Mouse (Mus musculus) MEL (cell line): ENCODE results near the gene Adra2c. TPM values are rescaled to one million over a fixed set of nuclear protein-coding genes. Genes with fewer than 3 reads are reported as not detected.

ENCODE experiments used
- DNase-seq: peaks from one replicate; pipeline ENCODE4 v3.0.0; 2011; ENCODE audit warnings: low read depth, low spot score
- H3K27ac ChIP-seq: 2 replicates; pipeline ENCODE4 v1.5.1; 2012; ENCODE audit warnings: low read depth, mild to moderate bottlenecking, control low read depth, low read length, moderate library complexity; ENCODE audit not compliant: control insufficient read depth
- H3K27me3 ChIP-seq, 2 experiments: fragments of 150-350 bp in 1 of 2; sonication (generic) in 1 of 2; 2 replicates each; pipeline ENCODE4 v1.6.1; 2012; ENCODE audit warnings: low read length in 2 of 2, mild to moderate bottlenecking in 2 of 2, improper control_type of control experiment in 1 of 2, moderate library complexity in 1 of 2; ENCODE audit not compliant: insufficient read depth in 2 of 2, control insufficient read depth in 1 of 2
- H3K36me3 ChIP-seq, 2 experiments: 2 replicates each; pipeline ENCODE4 v1.6.1; 2012 to 2014; ENCODE audit warnings: low read length in 2 of 2, improper control_type of control experiment in 1 of 2, inconsistent platforms in 1 of 2, mild to moderate bottlenecking in 1 of 2; ENCODE audit not compliant: insufficient read depth in 2 of 2, control insufficient read depth in 1 of 2
- H3K4me1 ChIP-seq, 2 experiments: fragments of 150-350 bp in 1 of 2; sonication (generic) in 1 of 2; 2 replicates each; pipeline ENCODE4 v1.6.1; 2012; ENCODE audit warnings: low read length in 2 of 2, improper control_type of control experiment in 1 of 2, mild to moderate bottlenecking in 1 of 2; ENCODE audit not compliant: insufficient read depth in 2 of 2, control insufficient read depth in 1 of 2
- H3K4me3 ChIP-seq, 2 experiments: fragments of 150-350 bp in 1 of 2; sonication (generic) in 1 of 2; 2 replicates each; pipeline ENCODE4 v1.5.1; 2012; ENCODE audit warnings: low read depth in 2 of 2, low read length in 2 of 2, mild to moderate bottlenecking in 2 of 2, moderate library complexity in 2 of 2, control low read depth in 1 of 2, improper control_type of control experiment in 1 of 2; ENCODE audit not compliant: control insufficient read depth in 1 of 2, insufficient read depth in 1 of 2
- H3K79me2 ChIP-seq: 2 replicates; pipeline ENCODE4 v1.6.1; 2012; ENCODE audit warnings: mild to moderate bottlenecking, low read length, moderate library complexity; ENCODE audit not compliant: control insufficient read depth, poor library complexity, insufficient read depth
- H3K9ac ChIP-seq: 2 replicates; pipeline ENCODE4 v1.6.1; 2012; ENCODE audit warnings: low read depth, mild to moderate bottlenecking, control low read depth, low read length, moderate library complexity; ENCODE audit not compliant: control insufficient read depth, poor library complexity, severe bottlenecking
- H3K9me3 ChIP-seq: fragments of 150-350 bp; sonication (generic); replicated peaks from 2 replicates; pipeline ENCODE4 v1.6.1; 2012; ENCODE audit warnings: mild to moderate bottlenecking, low read length, improper control_type of control experiment, moderate library complexity; ENCODE audit not compliant: insufficient read depth
- BHLHE40 ChIP-seq: IDR thresholded peaks from 2 replicates; pipeline ENCODE4 v1.6.1; 2012; ENCODE audit warnings: low read depth, mild to moderate bottlenecking, inconsistent platforms, low read length, improper control_type of control experiment, borderline replicate concordance
- CHD1 ChIP-seq: IDR thresholded peaks from 2 replicates; pipeline ENCODE4 v1.6.1; 2012; ENCODE audit warnings: low read depth, mild to moderate bottlenecking, inconsistent platforms, low read length, improper control_type of control experiment
- CTCF ChIP-seq, 3 experiments: IDR thresholded peaks in 2 of 3; conservative IDR thresholded peaks in 1 of 3; 2 replicates each; pipeline ENCODE4 v1.5.1; 2011 to 2012; ENCODE audit warnings: low read length in 3 of 3, low read depth in 2 of 3, mild to moderate bottlenecking in 2 of 3, improper control_type of control experiment in 1 of 3, inconsistent platforms in 1 of 3, mixed read lengths in 1 of 3, moderate library complexity in 1 of 3; ENCODE audit not compliant: control insufficient read depth in 1 of 3, insufficient read depth in 1 of 3, poor library complexity in 1 of 3, severe bottlenecking in 1 of 3
- E2F4 ChIP-seq: IDR thresholded peaks from 2 replicates; pipeline ENCODE4 v1.6.1; 2011; ENCODE audit warnings: low read depth, low read length, improper control_type of control experiment, borderline replicate concordance
- ELF1 ChIP-seq: IDR thresholded peaks from 2 replicates; pipeline ENCODE4 v1.6.1; 2014; ENCODE audit warnings: low read depth, mild to moderate bottlenecking, inconsistent platforms, low read length, improper control_type of control experiment, moderate library complexity
- EP300 ChIP-seq, 2 experiments: IDR thresholded peaks; 2 replicates each; pipeline ENCODE4 v1.6.1; 2011; ENCODE audit warnings: improper control_type of control experiment in 2 of 2, low read length in 2 of 2, low read depth in 1 of 2, mild to moderate bottlenecking in 1 of 2
- JUND ChIP-seq: IDR thresholded peaks from 2 replicates; pipeline ENCODE4 v1.6.1; 2011; ENCODE audit warnings: low read depth, mild to moderate bottlenecking, improper control_type of control experiment, low read length
- MAFK ChIP-seq: IDR thresholded peaks from 2 replicates; pipeline ENCODE4 v1.6.1; 2011; ENCODE audit warnings: low read depth, mild to moderate bottlenecking, low read length, improper control_type of control experiment, borderline replicate concordance
- MAZ ChIP-seq: IDR thresholded peaks from 2 replicates; pipeline ENCODE4 v1.6.1; 2012; ENCODE audit warnings: low read depth, mild to moderate bottlenecking, inconsistent platforms, low read length, improper control_type of control experiment
- MXI1 ChIP-seq: IDR thresholded peaks from 2 replicates; pipeline ENCODE4 v1.6.1; 2011; ENCODE audit warnings: mild to moderate bottlenecking, low read depth, low read length, improper control_type of control experiment
- MYB ChIP-seq: IDR thresholded peaks from 2 replicates; pipeline ENCODE4 v1.6.1; 2011; ENCODE audit warnings: mild to moderate bottlenecking, low read depth, low read length, improper control_type of control experiment
- NELFE ChIP-seq: IDR thresholded peaks from 2 replicates; pipeline ENCODE4 v1.6.1; 2011; ENCODE audit warnings: low read depth, low read length, improper control_type of control experiment
- NRF1 ChIP-seq: IDR thresholded peaks from 2 replicates; pipeline ENCODE4 v1.6.1; 2014; ENCODE audit warnings: low read depth, mild to moderate bottlenecking, inconsistent platforms, low read length, improper control_type of control experiment, moderate library complexity; ENCODE audit not compliant: poor library complexity, insufficient read depth, severe bottlenecking
- POLR2A ChIP-seq, 2 experiments: IDR thresholded peaks; 2 replicates each; pipeline ENCODE4 v1.6.1; 2011 to 2012; ENCODE audit warnings: low read length in 2 of 2, mild to moderate bottlenecking in 2 of 2, control low read depth in 1 of 2, improper control_type of control experiment in 1 of 2, low read depth in 1 of 2, moderate library complexity in 1 of 2; ENCODE audit not compliant: control insufficient read depth in 1 of 2, insufficient read depth in 1 of 2, poor library complexity in 1 of 2
- POLR2AphosphoS2 ChIP-seq: IDR thresholded peaks from 2 replicates; pipeline ENCODE4 v1.6.1; 2011; ENCODE audit warnings: low read length, improper control_type of control experiment
- POLR2AphosphoS5 ChIP-seq: IDR thresholded peaks from 2 replicates; pipeline ENCODE4 v1.6.1; 2012; ENCODE audit warnings: low read depth, borderline replicate concordance, mild to moderate bottlenecking, inconsistent platforms, low read length, moderate library complexity, mixed read lengths
- RAD21 ChIP-seq: IDR thresholded peaks from 2 replicates; pipeline ENCODE4 v1.6.1; 2011; ENCODE audit warnings: mild to moderate bottlenecking, low read depth, low read length, improper control_type of control experiment
- SIN3A ChIP-seq: IDR thresholded peaks from 2 replicates; pipeline ENCODE4 v1.6.1; 2012; ENCODE audit warnings: low read length, improper control_type of control experiment, inconsistent platforms
- UBTF ChIP-seq: IDR thresholded peaks from 2 replicates; pipeline ENCODE4 v1.6.1; 2012; ENCODE audit warnings: low read depth, mild to moderate bottlenecking, inconsistent platforms, low read length, improper control_type of control experiment, moderate library complexity, borderline replicate concordance; ENCODE audit not compliant: insufficient read depth
- USF2 ChIP-seq, 2 experiments: IDR thresholded peaks; 2 replicates each; pipeline ENCODE4 v1.6.1; 2011 to 2012; ENCODE audit warnings: improper control_type of control experiment in 2 of 2, low read length in 2 of 2, borderline replicate concordance in 1 of 2, inconsistent platforms in 1 of 2, low read depth in 1 of 2, mild to moderate bottlenecking in 1 of 2; ENCODE audit not compliant: insufficient read depth in 1 of 2
- ZC3H11A ChIP-seq: IDR thresholded peaks from 2 replicates; pipeline ENCODE4 v1.6.1; 2012; ENCODE audit warnings: low read depth, mild to moderate bottlenecking, inconsistent platforms, low read length, improper control_type of control experiment
- ZKSCAN1 ChIP-seq: IDR thresholded peaks from 2 replicates; pipeline ENCODE4 v1.6.1; 2012; ENCODE audit warnings: low read depth, mild to moderate bottlenecking, inconsistent platforms, low read length, improper control_type of control experiment, moderate library complexity
- ZNF384 ChIP-seq: IDR thresholded peaks from 2 replicates; pipeline ENCODE4 v1.6.1; 2012; ENCODE audit warnings: low read depth, mild to moderate bottlenecking, inconsistent platforms, low read length, improper control_type of control experiment
- polyA plus RNA-seq, 2 experiments: library from polyadenylated mRNA; stranded (reverse) in 1 of 2; unstranded in 1 of 2; fragments of >175 nt in 1 of 2; fragments of >200 nt in 1 of 2; gene quantifications; 2 replicates each; pipeline versions ENCODE4 v1.2.1 to v1.2.4; 2012; ENCODE audit warnings: low replicate concordance in 2 of 2, low read depth in 1 of 2; ENCODE audit not compliant: insufficient read length in 2 of 2, insufficient read depth in 1 of 2, missing spikeins in 1 of 2
- total RNA-seq: library from RNA; depleted of rRNA; stranded (reverse); fragments of 300-350 nt; gene quantifications from 2 replicates; pipeline ENCODE4 v1.2.3, GENCODE M21; 2012

The Adra2c gene
- total and polyA plus RNA-seq, 3 experiments = not detected

- no peak overlapping the region for H3K9ac ChIP-seq
- H3K36me3 ChIP-seq = no peaks in the 10 kb centered on the region
- no peak for TF ChIP-seq BHLHE40
- no peak for TF ChIP-seq EP300 (IDR thresholded peaks at IDR 0.05; ENCODE audit: low read depth in 1 of 2, low read length in 2 of 2)
- no peak for TF ChIP-seq RAD21
- no peak for TF ChIP-seq ELF1
- no peak for TF ChIP-seq NELFE
- no peak for TF ChIP-seq SIN3A
- no peaks in the 10 kb centered on the region for H3K9me3 ChIP-seq
- no peaks in the 10 kb centered on the region for H3K27me3 ChIP-seq
- DNase-seq = no peak
- H3K4me3 ChIP-seq = no peak overlapping the region
- H3K27ac ChIP-seq = no peak overlapping the region
- no peaks in the 10 kb centered on the region for H3K79me2 ChIP-seq
- H3K4me1 ChIP-seq = no peaks in the 10 kb centered on the region
Measured at GRCm38 (mm10) chr5:35267486-35267885, 10.6 kb upstream of the Adra2c start.

GRCm38 (mm10) chr5:35275356-35275755, 2.8 kb upstream of the Adra2c start:
- Histone ChIP-seq H3K36me3 (no peaks in the 10 kb centered on the region), H3K79me2 (no peaks in the 10 kb centered on the region), H3K27me3 (no peaks in the 10 kb centered on the region), H3K27ac (no peak overlapping the region), H3K4me3 (no peak overlapping the region), H3K4me1 (no peaks in the 10 kb centered on the region), H3K9me3 (no peaks in the 10 kb centered on the region), H3K9ac (no peak overlapping the region)
- DNase-seq = no peak
- TF ChIP-seq USF2 (IDR thresholded peaks at IDR 0.05; ENCODE audit: borderline replicate concordance in 1 of 2, insufficient read depth in 1 of 2, low read depth in 1 of 2, low read length in 2 of 2) = no peak
- no peak for TF ChIP-seq MXI1
- TF ChIP-seq JUND = no peak
- no peak for TF ChIP-seq UBTF
- no peak for TF ChIP-seq CHD1
- TF ChIP-seq ELF1 = no peak
- TF ChIP-seq POLR2AphosphoS5 = no peak
- TF ChIP-seq ZNF384 = no peak
- TF ChIP-seq MAZ = no peak
- no peak for TF ChIP-seq MAFK
- no peak for TF ChIP-seq MYB
- no peak for TF ChIP-seq RAD21
- TF ChIP-seq ZKSCAN1 = no peak
- TF ChIP-seq NRF1 = no peak
- no peak for TF ChIP-seq BHLHE40
- no peak for TF ChIP-seq POLR2A (IDR thresholded peaks at IDR 0.05; ENCODE audit: control insufficient read depth in 1 of 2, insufficient read depth in 1 of 2, low read depth in 1 of 2, low read length in 2 of 2, poor library complexity in 1 of 2)
- TF ChIP-seq ZC3H11A = no peak
- no peak for TF ChIP-seq CTCF (IDR thresholded peaks at IDR 0.05 in 2 of 3, conservative IDR thresholded peaks at IDR 0.05 in 1 of 3; ENCODE audit: control insufficient read depth in 1 of 3, insufficient read depth in 1 of 3, low read depth in 2 of 3, low read length in 3 of 3, poor library complexity in 1 of 3, severe bottlenecking in 1 of 3)
- no peak for TF ChIP-seq POLR2AphosphoS2
- TF ChIP-seq E2F4 = no peak
